Mouse (Mus musculus): ENCODE measurements around the gene Usp34.

GRCm38 (mm10) chr11:23380055-23380454 is 73.4 kb downstream of the Usp34 start:
- TF ChIP-seq CTCF (IDR thresholded peaks at IDR 0.05; ENCODE audit: low read depth, low read length) = no peak
- no peak for TF ChIP-seq POLR2A (IDR thresholded peaks at IDR 0.05; ENCODE audit: borderline replicate concordance, low read depth, low read length)
